Mouse (Mus musculus) hematopoietic stem cell, adult 5-6 weeks (primary cell): ENCODE data around the gene Slc4a1ap. TPM values are rescaled to one million over a fixed set of nuclear protein-coding genes. Genes with fewer than 3 reads are reported as not detected.
A peak's percentile ranks its signal among the peaks of the same experiment; 100 is the strongest.
"Not testable (repeated sequence)": the region's sequence is repeated elsewhere in the genome, so short reads cannot be mapped to it uniquely, and the experiment has no call there.

ENCODE experiments used
- ATAC-seq, 2 experiments: fragments of 125-278 bp in 1 of 2; replicated peaks in 1 of 2; 2 replicates each; pipeline ENCODE4 v1.8.0; 2016 to 2017; ENCODE audit warnings: inconsistent platforms in 2 of 2, mild to moderate bottlenecking in 2 of 2, moderate number of reproducible peaks in 2 of 2, low read depth in 1 of 2, moderate TSS enrichment in 1 of 2; ENCODE audit not compliant: low FRiP score in 2 of 2, poor library complexity in 2 of 2, severe bottlenecking in 2 of 2, insufficient read depth in 1 of 2, low TSS enrichment in 1 of 2
- total RNA-seq: library from RNA; stranded (forward); fragments of 172-1452, 232-1000 nt; gene quantifications from 2 replicates; pipeline ENCODE4 v1.2.3, GENCODE M21; 2017

Slc4a1ap gene
- total RNA-seq, result 43.1 and 71.3 TPM in 2 replicates

DNA sequence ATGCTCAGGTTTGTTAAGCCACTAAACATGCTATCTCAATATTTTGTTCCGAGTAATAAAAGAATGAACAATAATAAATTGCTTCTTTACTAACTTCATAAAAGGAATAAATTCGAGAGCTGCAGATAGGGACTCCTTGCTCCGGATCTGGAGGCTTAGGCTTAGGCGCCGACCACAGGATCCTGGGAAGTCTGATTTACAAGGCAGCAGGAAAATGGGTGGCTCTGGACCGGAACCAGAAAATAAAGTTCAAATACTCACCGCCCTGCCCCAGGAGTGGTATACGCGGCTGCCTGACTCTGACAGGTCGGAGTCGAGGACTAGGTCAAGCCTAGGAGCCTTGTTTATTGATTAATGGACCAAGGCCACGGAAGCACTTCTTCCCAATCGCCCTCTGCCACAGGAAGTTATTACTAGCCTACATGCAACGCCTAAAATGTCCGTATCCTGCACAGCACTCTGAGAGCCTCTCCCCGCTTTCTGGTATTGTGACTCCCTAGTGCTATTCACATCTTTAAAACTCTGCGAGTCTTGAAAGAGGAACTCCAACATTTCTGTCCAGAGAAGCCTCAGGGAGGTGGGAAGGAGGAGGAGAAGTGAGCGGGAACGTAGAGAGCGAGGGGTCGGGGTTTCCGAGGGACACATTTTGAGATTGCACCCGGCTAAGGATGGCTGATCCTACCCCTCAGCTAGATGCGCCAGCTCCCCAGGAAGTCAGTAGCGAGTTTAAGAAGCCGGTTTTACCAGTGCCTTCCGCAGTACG is at the start of gene Slc4a1ap:
Slc4a1ap (plus strand) TSS at position 642 of the 763 bp plus-strand sequence.
- peak; percentile 78 to 90 for ATAC-seq

DNA sequence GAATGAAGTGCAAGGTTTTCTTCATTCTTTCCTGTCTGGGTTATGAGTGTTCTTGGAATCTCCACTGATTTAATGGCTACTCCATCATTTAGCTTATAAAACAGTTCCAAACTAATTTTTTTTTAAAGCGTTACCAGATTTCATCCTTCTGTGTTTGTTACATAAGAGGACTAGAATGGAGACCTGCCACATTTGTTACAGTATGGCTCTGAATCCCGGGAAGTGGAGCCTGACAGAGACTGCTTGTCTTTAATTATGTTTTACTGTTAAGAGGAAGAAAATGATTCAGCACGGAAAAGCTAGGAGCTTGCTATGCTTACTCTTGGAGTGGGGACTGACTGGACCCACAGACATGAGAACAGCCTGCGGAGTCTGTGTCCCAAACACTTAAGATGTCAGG is 46.3 kb upstream of the Slc4a1ap start:
- no peak for ATAC-seq

- no peak for ATAC-seq
These were observed 41.4 kb upstream of the Slc4a1ap start, which contains the start of gene 4930548H24Rik for GRCm38 (mm10) chr5:31485440-31485839. Gene 4930548H24Rik, plus strand, starts transcription at chr5:31485740.

GRCm38 (mm10) chr5:31487889-31488288 is 38.9 kb upstream of the Slc4a1ap start:
- ATAC-seq, result peak in 1 of 2 experiments; percentile 42; a peak in 1 of 4 replicates

DNA sequence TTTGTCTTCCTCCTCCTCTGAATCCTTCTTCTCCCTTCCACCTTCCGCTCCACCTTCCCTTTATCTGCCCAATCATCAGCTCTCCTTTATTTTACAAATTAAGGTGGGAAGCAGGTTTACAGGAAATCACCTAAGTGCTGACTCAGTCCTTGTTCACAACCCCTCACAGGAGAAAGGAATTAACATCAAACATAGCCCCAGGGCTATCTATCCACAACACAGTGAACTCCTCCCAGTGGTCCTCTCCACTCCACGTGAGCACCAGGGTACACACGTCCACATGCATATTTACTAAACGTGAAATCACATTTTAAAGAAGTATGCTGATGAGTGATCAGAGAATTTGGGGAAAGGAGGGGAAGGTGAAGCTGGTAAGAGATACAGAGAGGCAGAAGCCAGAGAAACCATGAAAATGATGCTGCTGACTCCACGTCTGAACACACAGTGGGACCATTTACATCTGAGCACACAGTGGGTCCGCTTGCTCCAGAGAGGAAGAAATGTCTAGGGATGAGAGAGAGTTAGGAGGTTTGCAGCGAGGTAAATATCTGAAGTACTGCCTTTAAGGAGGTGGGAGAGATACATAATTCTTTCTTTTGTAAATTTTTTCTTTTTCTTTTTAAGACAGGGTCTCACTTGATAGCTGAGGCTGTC is 37.6 kb upstream of the Slc4a1ap start:
- ATAC-seq, result no peak

GRCm38 (mm10) chr5:31492031-31492430 is 34.8 kb upstream of the Slc4a1ap start:
- no peak for ATAC-seq

GRCm38 (mm10) chr5:31494513-31495297 is 32.1 kb upstream of the Slc4a1ap start, which contains the start of gene Gpn1:
Gene Gpn1, plus strand, starts transcription at chr5:31494741.
- ATAC-seq, result peak; percentile 100

- ATAC-seq, result no peak
These were observed 22.0 kb upstream of the Slc4a1ap start for GRCm38 (mm10) chr5:31504843-31505242.

GRCm38 (mm10) chr5:31512481-31512880 is 14.3 kb upstream of the Slc4a1ap start:
- ATAC-seq, result peak; percentile 77 to 80

DNA sequence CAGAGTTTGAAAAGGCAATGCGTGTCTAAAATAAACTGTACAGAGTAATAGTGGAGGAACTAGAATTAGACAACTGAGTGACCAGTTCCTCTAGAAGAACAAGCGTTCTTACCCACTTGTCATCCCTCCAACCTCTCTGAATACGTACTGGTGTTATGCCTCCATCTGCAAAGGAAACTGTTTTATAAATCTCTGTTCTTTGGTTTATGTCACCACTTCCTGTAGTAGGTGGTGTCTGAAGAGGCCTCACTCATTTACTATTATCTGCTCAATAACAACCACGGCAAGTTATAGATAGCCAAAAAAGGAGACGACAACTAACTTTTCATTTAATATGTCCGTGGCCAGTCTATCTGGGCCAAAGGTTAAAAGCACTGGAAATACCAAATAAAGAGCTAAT is 6.2 kb upstream of the Slc4a1ap start:
- no peak for ATAC-seq

GRCm38 (mm10) chr5:31527117-31527680 is 404 bp downstream of the Slc4a1ap start:
- ATAC-seq, result peak in 1 of 2 experiments; percentile 30; a peak in 1 of 4 replicates

DNA sequence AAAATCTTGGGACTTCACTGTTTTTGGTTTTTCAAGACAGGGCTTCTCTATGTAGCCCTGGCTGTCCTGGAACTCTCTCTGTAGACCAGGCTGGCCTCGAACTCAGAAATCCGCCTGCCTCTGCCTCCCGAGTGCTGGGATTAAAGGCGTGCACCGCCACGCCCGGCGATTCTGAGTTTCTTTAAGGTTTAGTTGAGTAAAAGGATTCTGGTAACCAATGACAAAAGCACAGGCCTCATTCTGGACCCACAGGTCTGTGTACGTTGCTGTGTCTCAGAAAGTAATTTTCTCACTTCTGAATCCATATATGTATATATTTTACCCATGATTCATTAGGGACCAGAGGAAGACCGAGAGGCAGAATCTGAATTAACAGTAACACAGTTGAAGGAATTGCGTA is 912 bp downstream of the Slc4a1ap start, which contains the start of gene Supt7l:
Supt7l (minus strand) TSS at position 101 of the 400 bp plus-strand sequence.
- ATAC-seq, result not testable (repeated sequence)

- ATAC-seq, result no peak
These were observed 1.8 kb downstream of the Slc4a1ap start for GRCm38 (mm10) chr5:31528560-31528959.

DNA sequence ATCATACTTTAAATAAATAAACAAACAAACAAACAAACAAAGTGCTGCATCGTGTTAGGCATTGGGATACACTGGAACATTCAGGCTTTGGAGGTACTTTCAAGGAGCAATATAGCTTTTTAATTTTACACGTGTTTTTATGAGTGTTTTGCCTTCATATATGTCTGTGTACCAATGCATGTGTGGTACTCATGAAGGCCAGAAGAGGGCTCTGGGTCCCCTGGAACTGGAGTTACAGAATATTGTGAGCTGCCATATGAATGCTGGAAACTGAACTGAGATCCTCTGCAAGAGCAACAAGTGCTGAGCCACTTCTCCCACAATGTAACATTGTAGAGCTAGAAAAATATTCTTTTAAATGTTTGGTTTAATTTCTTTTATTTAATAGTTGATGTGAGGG is 8.4 kb downstream of the Slc4a1ap start:
- ATAC-seq, result no peak

GRCm38 (mm10) chr5:31559401-31559800 is 32.6 kb downstream of the Slc4a1ap start:
- no peak for ATAC-seq

DNA sequence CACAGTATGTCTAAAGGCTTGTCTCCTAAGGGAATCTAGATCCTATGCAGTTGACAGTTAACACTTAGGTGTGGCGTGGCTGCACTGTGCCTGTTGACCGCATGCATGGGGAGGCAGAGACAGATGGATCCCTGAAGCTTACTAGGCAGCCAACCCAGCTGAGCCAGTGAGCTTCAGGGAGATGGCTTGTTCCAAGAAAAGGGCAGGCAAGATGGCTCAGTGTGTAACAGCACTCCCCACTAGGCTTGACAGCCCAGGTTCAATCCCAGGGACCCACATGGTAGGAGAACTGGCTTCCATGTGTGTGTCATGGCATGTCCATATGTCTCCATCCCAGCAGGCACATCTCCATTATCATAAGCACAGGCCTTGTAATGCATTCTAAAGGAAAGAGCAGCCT is 33.6 kb downstream of the Slc4a1ap start:
- ATAC-seq, result no peak

DNA sequence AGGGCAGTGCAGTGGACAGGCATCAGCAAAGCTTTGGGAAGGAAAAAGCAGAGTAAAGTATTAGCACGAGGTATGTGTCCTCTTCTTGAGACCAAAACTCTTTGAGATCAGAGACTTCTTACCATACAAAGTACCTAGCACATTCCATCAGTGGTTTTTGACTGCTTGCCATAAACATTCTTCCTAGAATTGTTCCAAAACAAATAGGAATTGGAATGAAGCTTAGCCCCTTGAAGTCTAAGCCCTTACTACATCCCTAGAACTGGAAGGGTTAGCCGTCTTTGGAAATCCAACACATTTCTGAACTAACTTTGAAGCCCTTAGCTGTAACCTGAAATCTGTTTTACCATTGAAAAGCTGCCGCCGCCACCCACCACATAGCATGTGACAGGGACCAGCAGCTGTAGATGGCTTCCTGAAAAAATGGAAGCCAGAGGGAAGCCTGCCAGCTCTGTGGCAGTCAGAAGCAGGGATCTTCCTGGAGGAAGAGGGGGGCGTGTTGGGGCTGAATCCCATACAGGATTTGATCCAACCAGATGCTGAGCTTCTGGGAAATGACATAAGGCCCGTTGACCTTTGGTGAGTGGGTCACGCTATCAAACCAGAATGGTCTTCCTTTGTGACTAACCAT is 35.4 kb downstream of the Slc4a1ap start:
- no peak for ATAC-seq
